Mouse (Mus musculus) naive thymus-derived CD4-positive, alpha-beta T cell, adult 5 months (primary cell): ENCODE results near the gene Clasp1. TPM values are rescaled to one million over a fixed set of nuclear protein-coding genes. Genes with fewer than 3 reads are reported as not detected.

Experiments
- polyA plus RNA-seq: library from polyadenylated mRNA; unstranded; fragments of 100-300 nt; shearing (Covaris generic); gene quantifications from one replicate; pipeline ENCODE4 v1.2.1, GENCODE M21; 2017

The Clasp1 gene
- 29.9 TPM for polyA plus RNA-seq

GRCm38 (mm10) chr1:118388757-118389453, at the start of gene Clasp1:
Gene Clasp1 (plus strand): TSS chr1:118389058.

GRCm38 (mm10) chr1:118627781-118628464, 239.1 kb downstream of the Clasp1 start, which contains the start of gene Tfcp2l1:
Gene Tfcp2l1 (plus strand): TSS chr1:118627945.

Other genes with a start within 250 kb of the Clasp1 start
- not detected for gene Gm29106, start 212.5 kb upstream of the Clasp1 start, polyA plus RNA-seq
- gene Tsn, start 77.3 kb upstream of the Clasp1 start, polyA plus RNA-seq = 164 TPM
- gene Nifk, start 67.2 kb upstream of the Clasp1 start, polyA plus RNA-seq = 76.1 TPM
- gene Tfcp2l1, start 238.9 kb downstream of the Clasp1 start, polyA plus RNA-seq = not detected